Mouse (Mus musculus) cerebellum, adult 2 months (tissue): ENCODE results near the gene Cep78.

ENCODE experiments used
- CTCF ChIP-seq: fragments of 200-500 bp; IDR thresholded peaks from 2 replicates; pipeline ENCODE4 v1.5.1; 2011; ENCODE audit warnings: low read depth, mild to moderate bottlenecking, control low read depth, low read length, moderate library complexity, borderline replicate concordance; ENCODE audit not compliant: insufficient read depth
- POLR2A ChIP-seq: fragments of 200-500 bp; IDR thresholded peaks from 2 replicates; pipeline ENCODE4 v1.6.1; 2011; ENCODE audit warnings: low read length, control low read depth, borderline replicate concordance; ENCODE audit not compliant: insufficient read depth

GRCm38 (mm10) chr19:16031276-16031675 is 46.5 kb upstream of the Cep78 start:
- TF ChIP-seq CTCF = no peak
- no peak for TF ChIP-seq POLR2A
